In the genomic region with DNA sequence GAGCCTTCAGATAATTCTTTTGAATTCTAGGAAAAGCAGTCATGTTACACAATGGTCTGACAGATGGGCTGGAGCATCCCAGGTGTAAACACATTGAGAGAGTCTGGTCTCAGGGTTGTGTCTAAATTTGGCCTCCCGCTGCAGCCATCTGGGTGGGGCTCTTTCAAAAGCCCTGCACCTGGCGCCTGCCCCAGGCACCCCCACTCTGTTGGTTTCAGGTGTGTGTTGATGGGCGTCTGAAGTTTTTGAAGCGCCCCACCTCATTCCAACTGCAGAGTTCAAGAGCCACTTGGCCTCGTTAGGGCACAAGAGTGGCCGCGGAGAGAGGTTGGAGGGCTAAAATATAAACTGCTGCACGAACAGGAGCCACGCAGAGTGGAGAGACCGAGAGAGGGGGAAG, we compare ENCODE assay signal across 1 mouse cellular context.
TF ChIP-seq lines count a peak whose summit lies in the region.

No protein-coding gene starts in this region.

TF ChIP-seq in CH12.LX, 34 proteins besides CTCF, POLR2A, EP300 and RAD21 (continued from another document):
- no peak for TF ChIP-seq TBP (conservative IDR thresholded peaks at IDR 0.05; ENCODE audit: low read depth, low read length)
- peak; percentile 70 for TF ChIP-seq TCF12 (IDR thresholded peaks at IDR 0.05; ENCODE audit: low read depth, low read length)
